Mouse (Mus musculus) large intestine, adult 2 months (tissue): ENCODE measurements around the gene Ms4a18. TPM values are rescaled to one million over a fixed set of nuclear protein-coding genes. Genes with fewer than 3 reads are reported as not detected.

Experiments
- DNase-seq: peaks from one replicate; pipeline ENCODE4 v3.0.0-alpha.2; 2012; ENCODE audit warnings: low read depth, low spot score
- WGBS: fragments of 180-500 bp; shearing (Covaris S2); methylation state at CpG from one replicate; pipeline ENCODE4 v1.1.7; 2018; 5-methylcytosine and 5-hydroxymethylcytosine counted together
- polyA plus RNA-seq: library from polyadenylated mRNA; depleted of rRNA; stranded (reverse); fragments of >200 nt; gene quantifications from 2 replicates; pipeline ENCODE4 v1.2.3, GENCODE M21; 2012

Gene Ms4a18
- polyA plus RNA-seq, 1 experiment = 103 TPM

GRCm38 (mm10) chr19:10985889-10986288, 31.9 kb downstream of the Ms4a18 start:
- DNase-seq = no peak
- WGBS = 84% methylated on average over 4 of the region's 4 CpGs

- 89% methylated on average over 13 of the region's 13 CpGs for WGBS
- DNase-seq = no peak
Observed at GRCm38 (mm10) chr19:10984551-10984950, 33.3 kb downstream of the Ms4a18 start.

GRCm38 (mm10) chr19:10983146-10983545, 34.7 kb downstream of the Ms4a18 start:
- DNase-seq = no peak
- 23% methylated on average over 14 of the region's 14 CpGs for WGBS

- 70% methylated on average over 5 of the region's 5 CpGs for WGBS
- DNase-seq = no peak
Observed at GRCm38 (mm10) chr19:10980210-10980609, 37.6 kb downstream of the Ms4a18 start.

- no peak for DNase-seq
- 12% methylated on average over 18 of the region's 18 CpGs for WGBS
Observed at GRCm38 (mm10) chr19:10979184-10980168, 38.4 kb downstream of the Ms4a18 start.

- WGBS = 38% methylated on average over 4 of the region's 4 CpGs
- no peak for DNase-seq
Observed at GRCm38 (mm10) chr19:10976318-10976717, 41.5 kb downstream of the Ms4a18 start.

- 44% methylated on average over 2 of the region's 2 CpGs for WGBS
- DNase-seq = no peak
Observed at GRCm38 (mm10) chr19:10975187-10975586, 42.6 kb downstream of the Ms4a18 start.

GRCm38 (mm10) chr19:10974238-10974865, 43.5 kb downstream of the Ms4a18 start, which contains the start of gene Ms4a10:
Ms4a10 (minus strand) TSS chr19:10974670.
- no peak for DNase-seq
- 19% methylated on average over 4 of the region's 4 CpGs for WGBS

GRCm38 (mm10) chr19:10973187-10973586, 44.6 kb downstream of the Ms4a18 start:
- no peak for DNase-seq
- 73% methylated on average over 2 of the region's 2 CpGs for WGBS

GRCm38 (mm10) chr19:10972660-10973059, 45.2 kb downstream of the Ms4a18 start:
- 78% methylated on average over 3 of the region's 3 CpGs for WGBS
- no peak for DNase-seq

GRCm38 (mm10) chr19:10970457-10970856, 47.4 kb downstream of the Ms4a18 start:
- no peak for DNase-seq
- WGBS = 57% methylated on average over 3 of the region's 3 CpGs

GRCm38 (mm10) chr19:10968578-10968977, 49.3 kb downstream of the Ms4a18 start:
- 84% methylated on average over 7 of the region's 7 CpGs for WGBS
- no peak for DNase-seq

GRCm38 (mm10) chr19:10965721-10966120, 52.1 kb downstream of the Ms4a18 start:
- WGBS = 84% methylated on average over 7 of the region's 7 CpGs

GRCm38 (mm10) chr19:10959978-10960346, 57.9 kb downstream of the Ms4a18 start:
- 45% methylated on average over 12 of the region's 12 CpGs for WGBS
- DNase-seq = no peak

More at GRCm38 (mm10) chr19:10965721-10966120, 52.1 kb downstream of the Ms4a18 start:
- DNase-seq = no peak

- WGBS = 31% methylated on average over 11 of the region's 11 CpGs
- no peak for DNase-seq
Observed at GRCm38 (mm10) chr19:10959085-10959977, 58.5 kb downstream of the Ms4a18 start.

- 57% methylated on average over 11 of the region's 11 CpGs for WGBS
- DNase-seq = no peak
Observed at GRCm38 (mm10) chr19:10952021-10952939, 65.6 kb downstream of the Ms4a18 start.

- WGBS = 19% methylated on average over 9 of the region's 9 CpGs
- no peak for DNase-seq
Observed at GRCm38 (mm10) chr19:10949558-10949957, 68.3 kb downstream of the Ms4a18 start.

GRCm38 (mm10) chr19:10949112-10949511, 68.7 kb downstream of the Ms4a18 start, which contains the start of gene Ccdc86:
Ccdc86 (minus strand) TSS chr19:10949266.
- WGBS = under 1% methylated on average over 30 of the region's 30 CpGs
- DNase-seq = peak; percentile 98

- DNase-seq = no peak
- under 1% methylated on average over 20 of the region's 20 CpGs for WGBS
Observed at GRCm38 (mm10) chr19:10948416-10948815, 69.4 kb downstream of the Ms4a18 start.
